Mouse (Mus musculus): ENCODE results near the gene Lmbr1l.

GRCm38 (mm10) chr15:98886667-98887387, 31.2 kb downstream of the Lmbr1l start:
- no peak for TF ChIP-seq CTCF (conservative IDR thresholded peaks at IDR 0.05; ENCODE audit: insufficient read depth, insufficient read length, low read depth, low read length)
- TF ChIP-seq POLR2A (IDR thresholded peaks at IDR 0.05; ENCODE audit: low read depth, low read length) = no peak

All from kidney, adult 2 months (tissue).